Mouse (Mus musculus) cerebellum, adult 9-11 months (tissue): Measurements from ENCODE around the gene Hoxc9.

Experiments used
- DNase-seq: peaks from one replicate; pipeline ENCODE4 v3.0.0; 2022

Hoxc9 gene

DNA sequence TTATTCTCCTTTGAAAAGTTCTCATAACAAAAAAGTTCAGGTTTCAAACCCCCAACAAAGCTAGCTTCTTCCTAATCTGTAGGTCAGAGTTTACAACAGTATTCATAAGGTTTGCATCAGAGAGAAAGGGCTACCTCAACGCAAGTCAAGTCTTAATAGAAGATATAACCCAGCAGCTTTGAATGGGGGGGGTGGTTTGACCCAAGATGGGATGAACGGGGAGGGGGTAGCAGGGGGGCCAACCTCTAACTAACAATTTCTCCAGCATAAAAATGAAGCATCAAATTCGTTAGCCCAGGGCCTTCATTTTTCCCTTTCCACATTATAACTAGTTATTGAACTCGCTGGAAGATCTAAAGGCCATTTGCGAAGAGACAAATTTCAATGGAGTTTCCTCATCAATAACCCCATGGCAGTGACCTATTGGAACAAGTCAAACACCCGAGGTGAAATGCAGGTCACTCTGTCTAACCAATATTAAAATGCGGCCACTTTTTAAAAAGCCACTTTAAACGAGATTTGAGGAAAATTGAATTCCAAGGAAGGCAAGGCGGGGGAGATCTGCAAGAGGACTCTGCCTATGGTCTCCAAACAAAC is 52.8 kb downstream of the Hoxc9 start:
- no peak for DNase-seq

GRCm38 (mm10) chr15:103030142-103030541 is 53.9 kb downstream of the Hoxc9 start:
- DNase-seq, result no peak

GRCm38 (mm10) chr15:103032167-103032566 is 55.9 kb downstream of the Hoxc9 start:
- DNase-seq, result no peak

GRCm38 (mm10) chr15:103032646-103033575 is 56.7 kb downstream of the Hoxc9 start:
- DNase-seq, result no peak

- DNase-seq, result no peak
Observed at GRCm38 (mm10) chr15:103034043-103034806, 58.0 kb downstream of the Hoxc9 start.
